Mouse (Mus musculus) heart, embryonic 16.5 days (tissue): ENCODE measurements at regions not wholly inside any gene's neighbourhood (a gene's known extent, or its start where the extent isn't known, plus 50 kb on each side); places are given as distances from the start of the nearest gene placed in this dataset.

Source experiments
- ATAC-seq: fragments of 200-750 bp; cut with Nextera tagmentation; replicated peaks from 2 replicates; pipeline ENCODE4 v1.8.0; 2017; ENCODE audit warnings: moderate number of reproducible peaks; ENCODE audit not compliant: insufficient read depth, low FRiP score; ENCODE audit errors: extremely low read depth
- H3K27ac ChIP-seq: fragments of 300-500 bp; sonication (generic); 2 replicates; pipeline ENCODE4 v1.5.1; 2014; ENCODE audit warnings: mild to moderate bottlenecking, low read length, control low read depth, moderate library complexity
- H3K27me3 ChIP-seq: fragments of 300-500 bp; sonication (generic); 2 replicates; pipeline ENCODE4 v1.6.1; 2014; ENCODE audit warnings: low read length, mixed read lengths; ENCODE audit not compliant: control insufficient read depth, insufficient read depth
- H3K36me3 ChIP-seq: fragments of 300-500 bp; sonication (generic); 2 replicates; pipeline ENCODE4 v1.6.1; 2014; ENCODE audit not compliant: control insufficient read depth, insufficient read depth
- H3K4me1 ChIP-seq: fragments of 300-500 bp; sonication (generic); 2 replicates; pipeline ENCODE4 v1.6.1; 2014; ENCODE audit warnings: low read length, mixed read lengths; ENCODE audit not compliant: control insufficient read depth, insufficient read depth
- H3K4me2 ChIP-seq: fragments of 300-500 bp; sonication (generic); 2 replicates; pipeline ENCODE4 v1.6.1; 2014; ENCODE audit warnings: low read depth, mild to moderate bottlenecking, control low read depth, low read length
- H3K4me3 ChIP-seq: fragments of 300-500 bp; sonication (generic); 2 replicates; pipeline ENCODE4 v1.5.1; 2014; ENCODE audit warnings: mild to moderate bottlenecking, control low read depth, low read length
- H3K9ac ChIP-seq: fragments of 300-500 bp; sonication (generic); 2 replicates; pipeline ENCODE4 v1.6.1; 2014; ENCODE audit warnings: low read length, control low read depth
- H3K9me3 ChIP-seq: fragments of 300-500 bp; sonication (generic); replicated peaks from 2 replicates; pipeline ENCODE4 v1.6.1; 2016; ENCODE audit warnings: low read length; ENCODE audit not compliant: control insufficient read depth
- WGBS: fragments of 180-500 bp; shearing (Covaris S2); extraction: QIAGEN DNeasy Blood & Tissue Kit; methylation state at CpG from one replicate; pipeline ENCODE4 v1.1.7; 2014; 5-methylcytosine and 5-hydroxymethylcytosine counted together

DNA sequence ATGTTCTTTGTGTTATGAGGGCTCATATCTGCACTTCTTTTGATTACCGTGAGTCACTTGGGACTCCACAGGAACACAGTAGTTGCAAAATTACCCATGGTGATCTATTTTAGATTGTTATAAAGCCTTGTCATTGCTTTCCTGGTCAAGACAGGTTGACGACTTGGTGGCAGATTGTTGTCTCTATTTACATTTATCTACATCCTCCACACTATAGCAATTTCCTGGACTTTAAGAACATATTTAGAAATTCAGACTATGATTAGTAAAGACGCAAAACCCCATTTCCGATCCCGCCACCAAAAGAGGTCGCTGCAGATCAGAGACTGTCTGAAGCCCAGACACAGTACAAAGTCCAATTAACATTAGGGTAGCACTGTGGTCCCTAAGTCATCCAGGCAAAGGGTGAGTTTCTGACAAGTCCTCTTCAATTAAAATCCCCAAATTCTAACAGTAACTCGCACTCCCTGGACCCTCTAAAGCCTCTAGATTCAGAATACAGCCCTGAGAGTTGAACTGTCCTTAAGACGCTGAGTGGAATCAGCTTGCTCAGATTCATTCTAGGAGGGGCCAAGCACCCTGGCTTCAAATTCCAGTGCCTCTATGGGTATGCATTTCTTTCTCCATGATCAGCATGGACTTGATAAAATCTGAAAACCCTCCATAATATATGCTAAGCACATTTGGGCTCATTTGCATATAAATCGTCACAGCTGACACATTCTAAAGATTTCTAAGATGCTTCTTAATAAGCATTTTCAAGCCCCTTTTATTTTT lies 461.9 kb upstream of the BC052040 start:
- H3K4me2 ChIP-seq = no peak overlapping the region
- H3K4me1 ChIP-seq = no peaks in the 10 kb centered on the region
- H3K4me3 ChIP-seq = no peak overlapping the region
- no peak overlapping the region for H3K27ac ChIP-seq
- H3K9me3 ChIP-seq = no peaks in the 10 kb centered on the region
- 73% methylated on average over 9 of the region's 9 CpGs for WGBS
- no peaks in the 10 kb centered on the region for H3K36me3 ChIP-seq
- H3K27me3 ChIP-seq = no peaks in the 10 kb centered on the region
- H3K9ac ChIP-seq = no peak overlapping the region
- no peak for ATAC-seq

DNA sequence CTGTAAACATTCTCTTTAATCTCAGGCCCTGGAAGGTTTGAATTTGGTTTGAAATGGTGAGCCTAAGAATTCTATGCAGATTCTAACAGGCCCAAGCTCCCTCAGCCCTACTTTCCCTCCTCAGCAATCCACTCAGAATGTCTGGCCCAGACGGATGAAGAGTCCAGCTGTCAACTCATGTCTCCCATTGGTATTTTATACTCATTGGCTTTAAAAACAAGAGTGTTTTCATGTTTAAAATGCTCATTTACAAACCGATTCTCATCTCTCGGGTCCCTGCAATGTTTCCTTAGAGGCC lies 461.4 kb upstream of the BC052040 start:
- no peak overlapping the region for H3K4me2 ChIP-seq
- H3K4me1 ChIP-seq = no peaks in the 10 kb centered on the region
- H3K4me3 ChIP-seq = no peak overlapping the region
- 61% methylated on average over 3 of the region's 3 CpGs for WGBS
- H3K9ac ChIP-seq = no peak overlapping the region
- H3K9me3 ChIP-seq = no peaks in the 10 kb centered on the region
- no peak overlapping the region for H3K27ac ChIP-seq
- no peak for ATAC-seq
- no peaks in the 10 kb centered on the region for H3K36me3 ChIP-seq
- H3K27me3 ChIP-seq = no peaks in the 10 kb centered on the region

DNA sequence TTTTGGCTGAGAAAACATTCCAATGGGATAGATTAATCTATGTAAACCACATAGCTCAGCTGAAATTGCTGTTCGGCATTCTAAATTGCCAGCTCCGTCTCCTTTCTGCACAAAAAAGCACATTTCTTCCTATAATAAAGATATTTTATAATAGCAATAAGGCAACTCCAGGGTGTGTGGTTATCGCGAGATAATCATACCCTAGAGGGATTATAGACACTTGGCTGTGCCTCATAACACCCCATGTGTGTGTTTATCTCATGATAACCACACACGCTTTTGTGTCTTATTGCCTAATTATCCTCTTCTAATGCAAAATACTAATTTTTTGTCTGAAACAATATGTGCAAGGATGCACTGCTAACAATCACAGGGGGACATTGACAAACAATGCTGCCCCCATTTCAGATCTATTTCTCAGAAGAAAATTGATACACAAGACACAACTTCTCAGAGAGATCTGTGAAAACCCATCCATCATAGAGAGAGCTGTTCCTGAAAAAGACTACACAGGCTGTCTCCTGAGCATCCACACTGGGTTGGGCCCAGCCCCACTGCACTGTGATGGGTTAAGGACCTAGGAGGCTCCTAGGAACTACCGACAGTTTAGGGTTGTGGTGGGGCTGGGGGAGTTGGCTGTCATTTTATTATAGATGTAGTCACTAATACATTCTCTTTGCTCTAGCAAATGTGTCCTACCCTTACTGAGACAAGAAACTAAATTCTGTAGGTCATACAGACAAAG lies 454.7 kb upstream of the BC052040 start:
- WGBS = 85% methylated on average over 6 of the region's 6 CpGs
- ATAC-seq = no peak

DNA sequence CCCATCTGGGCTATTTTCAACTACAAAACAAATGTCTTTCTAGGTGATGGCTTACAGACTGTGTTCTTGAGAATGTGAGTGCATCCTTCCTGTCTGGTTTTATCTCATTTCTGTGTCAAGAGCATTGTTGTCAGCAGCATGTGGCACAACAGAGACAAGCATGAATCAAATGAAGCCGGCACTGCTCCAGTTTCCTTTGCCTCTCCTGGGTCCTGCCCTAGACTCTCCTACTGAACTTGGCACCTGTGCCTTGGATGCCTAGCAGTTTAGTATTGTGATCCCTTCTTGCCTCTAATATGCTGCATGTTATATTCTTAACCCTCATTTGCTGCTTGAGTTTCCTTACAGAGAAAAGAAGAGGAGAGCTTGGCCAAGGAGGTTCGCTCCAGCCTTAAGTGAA lies 449.8 kb upstream of the BC052040 start:
- no peak for ATAC-seq
- Histone ChIP-seq H3K36me3 (no peaks in the 10 kb centered on the region), H3K27me3 (no peaks in the 10 kb centered on the region), H3K9ac (no peak overlapping the region), H3K27ac (no peak overlapping the region), H3K4me1 (no peaks in the 10 kb centered on the region), H3K9me3 (no peaks in the 10 kb centered on the region), H3K4me2 (no peak overlapping the region), H3K4me3 (no peak overlapping the region)
- 60% methylated on average over 2 of the region's 2 CpGs for WGBS

More for the DNA sequence above, 454.7 kb upstream of the BC052040 start:
- Histone ChIP-seq H3K9me3 (no peaks in the 10 kb centered on the region), H3K4me2 (no peak overlapping the region), H3K4me1 (no peaks in the 10 kb centered on the region), H3K27me3 (no peaks in the 10 kb centered on the region), H3K36me3 (no peaks in the 10 kb centered on the region), H3K4me3 (no peak overlapping the region), H3K27ac (no peak overlapping the region), H3K9ac (no peak overlapping the region)

DNA sequence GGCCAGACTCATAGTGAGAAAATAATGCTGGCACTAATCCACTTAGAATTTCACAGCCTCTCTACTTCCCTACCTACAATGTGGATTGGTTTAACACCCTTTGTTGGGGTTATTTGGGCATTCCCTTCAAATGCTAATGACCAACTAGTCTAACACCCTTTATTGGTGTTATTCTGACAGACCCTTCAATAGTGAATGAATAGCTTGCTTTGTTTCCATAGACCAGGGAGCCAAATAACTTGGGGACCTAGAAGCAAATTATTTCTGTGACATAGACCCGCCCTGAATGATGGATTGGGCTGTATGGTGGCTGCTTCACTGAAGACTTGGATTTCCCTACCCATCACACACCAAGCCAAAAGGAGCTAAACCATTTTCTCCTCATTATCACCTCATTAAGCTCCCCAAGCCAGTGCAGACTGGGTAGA lies 449.3 kb upstream of the BC052040 start:
- ATAC-seq = no peak
- Histone ChIP-seq H3K4me1 (no peaks in the 10 kb centered on the region), H3K9me3 (no peaks in the 10 kb centered on the region), H3K4me2 (no peak overlapping the region), H3K36me3 (no peaks in the 10 kb centered on the region), H3K4me3 (no peak overlapping the region), H3K27me3 (no peaks in the 10 kb centered on the region), H3K9ac (no peak overlapping the region), H3K27ac (no peak overlapping the region)
- WGBS = 61% methylated on average over 1 of the region's 1 CpGs

DNA sequence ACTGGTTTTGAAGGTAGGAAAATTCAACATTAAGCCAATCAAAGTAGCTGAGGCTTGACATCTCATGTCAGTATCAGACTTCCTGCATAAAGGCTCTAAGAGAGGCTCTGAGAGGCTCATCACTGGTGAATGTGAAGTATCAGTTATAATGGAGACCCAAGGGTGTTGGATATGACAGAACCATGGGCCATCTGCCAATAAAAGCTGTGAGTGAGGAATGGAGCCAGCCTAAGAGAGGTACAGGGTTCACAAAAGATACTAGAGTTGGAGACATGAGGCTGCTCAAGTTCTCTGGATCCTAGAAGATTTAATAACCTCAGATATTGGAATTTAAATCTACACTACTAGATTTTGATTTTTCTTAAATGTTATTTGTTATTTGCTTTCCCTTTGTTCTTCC lies 440.1 kb upstream of the BC052040 start:
- Histone ChIP-seq H3K4me2 (no peak overlapping the region), H3K4me1 (no peaks in the 10 kb centered on the region)

DNA sequence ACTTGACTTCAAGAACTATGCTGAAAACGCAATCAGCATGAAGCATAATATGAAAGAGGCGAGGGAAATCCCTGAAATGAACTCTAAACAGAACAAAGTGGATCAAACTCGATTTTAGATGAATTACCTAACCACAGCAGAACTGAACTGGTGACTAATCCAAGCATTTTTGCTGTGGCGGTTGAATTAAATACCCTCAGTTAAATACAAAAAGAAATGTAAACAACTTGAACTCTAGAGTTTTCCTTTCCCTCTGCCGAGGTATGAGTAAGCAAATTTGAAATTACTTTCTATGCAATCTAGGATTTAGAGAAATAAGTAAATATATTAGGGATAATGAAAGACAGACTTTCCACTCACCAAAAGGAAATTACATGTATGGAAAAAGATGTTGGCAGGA lies 409.4 kb upstream of the BC052040 start:
- H3K4me2 ChIP-seq = no peak overlapping the region
- no peaks in the 10 kb centered on the region for H3K27me3 ChIP-seq
- no peaks in the 10 kb centered on the region for H3K4me1 ChIP-seq
- no peak overlapping the region for H3K27ac ChIP-seq
- ATAC-seq = no peak
- H3K36me3 ChIP-seq = no peaks in the 10 kb centered on the region
- 72% methylated on average over 5 of the region's 5 CpGs for WGBS
- no peaks in the 10 kb centered on the region for H3K9me3 ChIP-seq
- H3K9ac ChIP-seq = no peak overlapping the region
- no peak overlapping the region for H3K4me3 ChIP-seq

More for the DNA sequence above, 440.1 kb upstream of the BC052040 start:
- Histone ChIP-seq H3K9me3 (no peaks in the 10 kb centered on the region), H3K27ac (no peak overlapping the region), H3K4me3 (no peak overlapping the region), H3K27me3 (no peaks in the 10 kb centered on the region), H3K9ac (no peak overlapping the region), H3K36me3 (no peaks in the 10 kb centered on the region)
- no peak for ATAC-seq

DNA sequence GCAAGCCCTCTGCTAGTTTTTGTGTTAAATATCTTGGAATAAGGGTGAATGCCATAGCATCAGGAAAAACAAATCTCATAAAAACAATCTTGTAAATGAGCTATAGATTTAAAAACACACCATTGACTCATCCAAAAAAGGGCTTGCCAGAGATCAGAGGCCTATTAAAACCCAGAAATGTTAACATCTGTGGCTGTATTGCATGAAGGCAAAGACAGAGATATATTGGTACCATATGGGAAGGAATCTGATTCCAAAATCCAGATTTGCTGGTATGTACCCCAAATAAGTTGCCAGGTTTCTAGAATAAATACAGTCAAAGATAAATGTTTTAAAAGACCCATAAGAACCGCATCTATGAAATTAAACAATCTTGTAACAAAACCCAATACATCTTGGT lies 404.4 kb upstream of the BC052040 start:
- no peak overlapping the region for H3K4me3 ChIP-seq
- H3K9me3 ChIP-seq = no peaks in the 10 kb centered on the region
- no peak overlapping the region for H3K9ac ChIP-seq
- no peak for ATAC-seq
- 90% methylated on average over 1 of the region's 1 CpGs for WGBS
- no peaks in the 10 kb centered on the region for H3K27me3 ChIP-seq
- no peak overlapping the region for H3K27ac ChIP-seq
- H3K36me3 ChIP-seq = no peaks in the 10 kb centered on the region
- no peak overlapping the region for H3K4me2 ChIP-seq
- H3K4me1 ChIP-seq = no peaks in the 10 kb centered on the region

DNA sequence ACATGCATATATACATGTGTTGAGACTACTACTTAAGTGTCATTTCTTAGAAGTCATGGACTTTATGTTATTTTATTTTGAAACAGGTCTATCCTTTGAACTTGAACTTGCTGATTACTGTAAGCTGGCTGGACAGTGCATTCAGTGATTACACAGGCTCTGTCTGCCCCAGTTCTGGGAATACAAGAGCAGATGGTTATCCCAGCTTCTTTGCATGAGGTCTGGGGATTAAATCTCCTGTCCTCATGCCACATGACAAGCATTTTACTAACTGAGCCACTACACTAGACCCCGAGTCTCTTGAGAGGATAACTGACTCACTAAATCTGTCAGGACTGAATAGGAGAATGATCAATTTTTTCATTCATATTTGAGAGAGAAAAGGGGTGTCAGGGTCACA lies 403.6 kb upstream of the BC052040 start:
- Histone ChIP-seq H3K4me3 (no peak overlapping the region), H3K27ac (no peak overlapping the region), H3K27me3 (no peaks in the 10 kb centered on the region), H3K36me3 (no peaks in the 10 kb centered on the region), H3K4me1 (no peaks in the 10 kb centered on the region), H3K4me2 (no peak overlapping the region), H3K9ac (no peak overlapping the region), H3K9me3 (no peaks in the 10 kb centered on the region)
- no peak for ATAC-seq
- WGBS = 70% methylated on average over 1 of the region's 1 CpGs
